Mouse (Mus musculus): Measurements from ENCODE around the gene Spsb1.

- TF ChIP-seq POLR2A (IDR thresholded peaks at IDR 0.05; ENCODE audit: insufficient read depth, low read depth, low read length) (no peak), CTCF (IDR thresholded peaks at IDR 0.05; ENCODE audit: insufficient read depth, low read depth, low read length) (no peak)
Measured at GRCm38 (mm10) chr4:149888736-149889470, 65.9 kb downstream of the Spsb1 start.
